Mouse (Mus musculus) frontal cortex, adult (tissue): ENCODE results near the gene Atp6v1c2.

Source experiments
- ATAC-seq: cut with Nextera tagmentation; 2 replicates; pipeline ENCODE4 v1.9.2; 2017; ENCODE audit warnings: mild to moderate bottlenecking, moderate library complexity, mixed read lengths; ENCODE audit not compliant: low TSS enrichment

Atp6v1c2 gene

DNA sequence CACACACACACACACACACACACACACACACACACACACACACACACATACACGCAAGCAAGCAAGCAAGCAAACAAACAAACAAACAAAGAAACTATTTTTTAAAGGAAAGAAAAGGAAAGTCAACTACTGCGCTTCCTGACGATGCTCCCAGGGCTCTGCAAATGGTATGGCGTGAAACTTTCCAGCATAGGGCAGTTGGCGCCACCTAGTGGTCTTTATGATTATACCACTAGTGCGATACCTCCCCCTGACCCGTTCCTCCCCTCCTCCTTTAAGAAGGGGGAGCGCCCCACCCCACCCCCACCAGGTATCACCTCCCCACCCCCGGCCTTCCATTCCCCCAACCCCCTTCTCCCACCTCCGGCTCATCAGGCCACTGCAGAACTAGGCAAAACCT lies 72.3 kb downstream of the Atp6v1c2 start:
- peak; percentile 64 for ATAC-seq

DNA sequence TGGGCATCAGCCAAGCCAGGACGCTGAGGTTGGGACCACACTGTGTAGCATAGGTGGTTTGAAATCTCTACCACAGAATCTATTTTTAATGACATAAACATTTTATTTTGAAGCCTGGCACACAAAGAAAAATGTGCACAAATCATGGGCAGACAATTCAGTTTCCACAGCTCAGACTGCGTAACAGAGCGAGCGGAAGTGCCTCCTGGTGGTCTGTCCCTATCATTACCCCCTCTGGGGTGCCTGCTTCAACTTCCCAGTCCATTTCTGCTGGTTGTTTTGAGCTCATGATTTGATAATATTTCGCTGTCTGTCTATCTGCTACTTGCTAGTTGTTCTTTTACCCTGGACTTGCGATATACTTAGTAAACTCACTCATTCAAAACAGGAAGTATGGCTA lies 73.6 kb downstream of the Atp6v1c2 start:
- ATAC-seq: no peak

DNA sequence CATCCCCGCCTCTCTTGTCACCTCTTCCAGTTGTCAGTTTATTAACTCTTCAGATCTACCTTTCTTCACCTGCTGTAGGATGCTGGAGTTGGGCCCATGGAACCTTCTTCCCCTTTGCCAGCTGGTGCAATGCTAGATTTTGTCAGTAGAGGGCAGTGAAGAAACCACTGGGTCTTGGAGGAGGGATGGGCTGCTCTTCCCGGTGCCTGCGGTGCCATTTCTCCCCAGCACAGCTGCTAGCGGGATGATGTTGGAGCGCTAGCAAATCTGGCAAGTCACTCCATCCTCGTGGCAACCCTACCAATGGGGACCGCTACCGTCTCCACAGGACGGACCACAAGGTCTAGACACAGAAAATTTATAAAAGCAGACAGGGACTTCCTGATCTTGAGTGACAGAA lies 76.1 kb downstream of the Atp6v1c2 start:
- ATAC-seq: peak; percentile 80

DNA sequence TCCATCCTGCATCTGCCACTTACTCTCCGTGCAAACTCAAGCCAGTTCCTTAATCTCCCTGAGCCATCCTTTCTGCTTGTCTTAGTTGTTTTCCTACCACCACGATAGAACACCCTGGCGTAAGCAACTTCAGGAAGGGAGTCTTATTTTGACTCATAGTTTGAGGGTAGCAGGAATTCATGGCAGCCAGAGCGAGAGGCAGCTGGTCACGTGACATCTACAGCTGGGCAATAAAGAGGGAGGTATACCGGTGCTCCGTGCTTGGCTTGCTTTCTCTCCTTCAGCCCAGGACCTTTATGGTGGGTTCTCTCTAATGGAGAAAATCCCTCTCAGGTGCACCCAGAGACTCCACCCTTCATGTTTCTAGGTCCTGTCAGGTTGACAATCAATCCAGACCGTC lies 78.2 kb downstream of the Atp6v1c2 start:
- ATAC-seq: no peak

DNA sequence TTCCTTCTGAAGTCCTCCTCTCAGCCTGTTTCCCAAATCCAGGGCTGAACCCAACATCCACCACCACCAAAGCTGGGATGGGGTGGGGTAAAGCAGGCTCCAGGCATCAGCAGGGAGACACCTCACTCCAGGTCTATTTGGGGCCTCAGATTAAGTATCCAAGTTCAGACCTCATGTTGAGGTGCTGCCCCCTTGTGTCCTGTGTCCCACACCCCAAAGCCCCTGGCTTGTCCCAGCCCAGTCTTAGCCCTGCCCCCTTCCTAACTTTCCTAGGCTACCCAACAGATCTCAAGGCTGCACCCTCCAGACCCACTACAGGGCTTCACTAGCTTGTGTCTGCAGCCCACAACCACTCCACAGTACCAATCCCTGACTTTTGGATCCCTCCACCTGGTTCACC lies 87.1 kb downstream of the Atp6v1c2 start:
- ATAC-seq: peak; percentile 62

DNA sequence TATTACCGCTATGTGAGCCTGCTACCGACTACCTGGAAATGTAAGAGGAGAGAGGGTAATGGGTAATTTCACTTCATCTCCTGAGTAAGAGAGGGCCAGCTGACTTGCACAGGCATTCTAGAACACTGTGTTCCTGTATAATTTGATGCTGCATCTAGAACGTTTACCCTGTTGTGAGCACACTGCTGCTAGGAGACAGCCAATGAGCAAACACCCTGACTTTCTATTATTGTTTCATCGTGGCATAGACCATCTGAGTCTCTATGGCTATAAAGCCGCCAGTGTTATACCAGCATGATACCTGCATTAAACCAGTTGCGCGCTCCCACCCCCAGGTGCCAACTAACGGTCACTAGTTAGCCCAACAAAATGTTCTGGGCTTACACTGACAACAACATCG lies 87.5 kb downstream of the Atp6v1c2 start:
- ATAC-seq: peak; percentile 93

DNA sequence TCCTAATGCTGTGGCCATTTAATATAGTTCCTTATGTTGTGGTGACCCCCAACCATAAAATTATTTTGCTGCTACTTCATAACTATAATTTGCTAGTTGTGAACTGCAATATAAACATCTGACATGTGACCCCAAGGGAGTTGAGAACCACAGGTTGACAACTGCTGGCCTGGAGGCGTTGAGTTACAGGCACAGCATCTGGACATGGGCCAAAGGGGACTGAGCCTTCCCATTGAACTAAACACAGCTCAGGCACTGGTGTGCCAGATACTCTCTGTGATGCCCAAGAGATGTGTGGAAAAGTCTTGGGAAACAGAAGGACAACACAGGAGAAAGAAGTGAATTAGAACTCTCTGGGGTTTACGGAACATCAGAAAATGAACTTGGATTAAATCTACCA lies 88.1 kb downstream of the Atp6v1c2 start:
- ATAC-seq: no peak

DNA sequence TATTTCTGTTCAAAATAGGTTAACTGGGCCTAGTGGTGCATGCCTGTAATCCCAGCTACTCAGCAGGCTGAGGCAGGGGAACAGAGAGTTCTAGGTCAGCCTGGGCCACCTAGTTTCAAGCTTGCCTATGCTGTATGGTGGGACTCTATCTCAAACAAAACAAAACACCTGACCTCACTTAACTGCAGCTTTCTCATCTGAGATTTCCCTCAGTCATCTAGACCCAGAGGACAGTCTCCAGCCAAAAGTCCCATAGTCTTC lies 89.8 kb downstream of the Atp6v1c2 start:
- no peak for ATAC-seq

DNA sequence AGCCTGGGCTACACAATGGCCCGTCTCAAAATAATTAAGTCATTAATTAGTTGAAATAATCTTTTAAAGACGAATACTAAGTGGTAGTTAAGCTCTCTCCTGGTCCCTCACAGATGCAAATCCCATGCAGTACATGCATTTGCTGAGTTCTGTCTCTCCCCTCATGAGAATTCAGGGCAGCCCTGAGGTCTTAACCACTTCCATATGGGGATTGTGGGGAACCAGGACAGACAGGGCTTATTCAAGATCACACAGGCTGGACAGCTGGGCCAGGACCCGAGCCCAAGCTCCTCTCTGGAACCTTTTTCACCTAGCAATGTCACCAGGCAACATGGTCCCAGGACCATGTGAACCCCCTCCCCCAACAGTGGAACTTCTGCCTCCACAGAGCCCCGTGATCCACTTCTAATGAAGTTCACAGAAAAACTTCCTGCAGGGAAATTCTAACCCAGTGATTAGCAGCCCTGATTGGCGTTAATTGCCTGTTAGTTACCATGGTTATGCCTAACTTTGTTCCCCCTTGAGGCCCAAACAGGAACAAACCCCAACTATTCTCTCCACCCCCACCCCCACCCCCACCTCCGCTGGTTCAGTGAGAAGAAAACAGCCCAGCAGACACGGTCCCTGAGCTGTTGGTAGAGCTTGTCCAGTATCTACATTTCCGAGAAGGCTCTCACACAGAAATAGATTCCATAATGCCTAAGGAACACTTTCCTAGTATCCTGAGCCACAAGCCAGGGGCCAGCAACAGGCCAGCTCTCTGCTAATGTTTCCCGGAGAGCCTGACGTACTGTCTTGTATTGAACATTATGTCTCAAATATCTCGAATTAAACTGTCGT lies 90.4 kb downstream of the Atp6v1c2 start:
- no peak for ATAC-seq

DNA sequence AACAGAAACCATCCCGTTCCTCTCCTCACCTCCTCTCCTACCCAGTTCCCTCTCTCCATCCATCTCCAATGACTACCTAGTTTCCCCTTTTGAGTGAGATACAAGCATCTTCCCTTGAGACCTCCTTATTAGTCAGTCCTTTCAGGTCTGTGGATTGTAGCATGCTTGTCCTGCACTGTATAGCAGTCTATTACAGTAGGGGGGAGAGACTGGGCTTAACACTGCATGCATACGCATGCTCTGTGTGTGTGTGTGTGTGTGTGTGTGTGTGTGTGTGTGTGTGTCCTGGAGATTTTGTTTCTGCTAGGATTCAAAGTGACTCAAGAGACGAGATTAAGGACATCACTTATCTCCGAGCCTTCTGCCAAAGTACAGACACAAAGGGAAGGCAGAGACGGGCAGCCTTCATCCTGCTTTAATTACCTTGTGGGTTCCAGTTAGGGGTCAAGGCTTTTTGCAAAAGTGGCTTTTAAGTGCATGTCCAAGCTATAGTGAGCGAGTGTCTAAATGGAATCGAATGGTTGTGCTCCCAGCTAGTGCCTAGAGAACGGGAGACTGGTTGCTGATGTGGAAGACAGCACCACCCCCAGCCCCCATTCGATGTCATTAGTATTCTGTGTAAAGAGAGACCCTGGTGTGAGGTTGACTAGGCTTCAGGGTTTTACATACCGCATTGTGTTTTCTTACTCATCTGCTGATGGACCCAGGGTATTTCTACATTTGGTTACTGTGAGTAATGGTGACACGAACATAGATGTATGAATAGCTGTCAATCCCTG lies 93.4 kb downstream of the Atp6v1c2 start:
- ATAC-seq: no peak
